Mouse (Mus musculus) kidney, postnatal 36 days (tissue): ENCODE results near the gene Atp8b3.

ENCODE experiments used
- DNase-seq, 2 experiments: peaks; one replicate each; pipeline ENCODE4 v3.0.0; 2021 to 2022; ENCODE audit warnings: mixed read lengths in 2 of 2

Atp8b3 gene

DNA sequence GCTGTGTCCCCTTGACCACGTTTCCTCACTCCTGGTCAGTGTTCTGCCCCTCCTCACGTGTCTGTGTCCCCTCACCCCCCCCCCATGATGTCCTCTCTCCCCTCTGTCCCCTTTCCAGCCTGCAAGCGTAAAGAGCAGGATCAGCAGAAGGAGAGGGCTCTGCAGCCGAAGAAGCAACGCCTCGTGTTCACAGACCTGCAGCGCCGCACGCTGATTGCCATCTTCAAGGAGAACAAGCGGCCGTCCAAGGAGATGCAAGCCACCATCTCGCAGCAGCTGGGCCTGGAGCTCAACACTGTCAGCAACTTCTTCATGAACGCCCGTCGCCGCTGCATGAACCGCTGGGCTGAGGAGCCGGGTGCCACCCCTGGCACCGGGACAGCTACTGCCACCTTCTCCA is 25.2 kb downstream of the Atp8b3 start:
- no peak for DNase-seq

DNA sequence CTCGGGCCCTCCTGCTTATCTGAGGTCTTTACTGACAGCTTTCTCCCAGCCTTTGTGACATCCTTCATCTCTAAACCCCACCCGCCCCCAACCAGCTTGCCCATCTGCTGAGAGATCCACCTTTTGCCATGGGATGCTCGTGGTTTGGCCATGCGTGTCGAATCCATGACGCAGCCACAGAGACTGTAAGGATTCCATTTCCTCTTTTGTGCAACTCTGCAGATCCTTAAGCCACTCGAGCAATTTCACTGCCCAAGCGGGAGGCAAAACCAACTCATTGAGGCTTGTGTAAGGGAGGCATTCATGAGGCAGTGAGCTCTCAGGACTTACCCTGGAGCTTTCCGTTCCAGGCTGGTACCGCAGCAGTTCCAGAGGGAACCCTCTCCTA is 28.7 kb downstream of the Atp8b3 start:
- no peak for DNase-seq

DNA sequence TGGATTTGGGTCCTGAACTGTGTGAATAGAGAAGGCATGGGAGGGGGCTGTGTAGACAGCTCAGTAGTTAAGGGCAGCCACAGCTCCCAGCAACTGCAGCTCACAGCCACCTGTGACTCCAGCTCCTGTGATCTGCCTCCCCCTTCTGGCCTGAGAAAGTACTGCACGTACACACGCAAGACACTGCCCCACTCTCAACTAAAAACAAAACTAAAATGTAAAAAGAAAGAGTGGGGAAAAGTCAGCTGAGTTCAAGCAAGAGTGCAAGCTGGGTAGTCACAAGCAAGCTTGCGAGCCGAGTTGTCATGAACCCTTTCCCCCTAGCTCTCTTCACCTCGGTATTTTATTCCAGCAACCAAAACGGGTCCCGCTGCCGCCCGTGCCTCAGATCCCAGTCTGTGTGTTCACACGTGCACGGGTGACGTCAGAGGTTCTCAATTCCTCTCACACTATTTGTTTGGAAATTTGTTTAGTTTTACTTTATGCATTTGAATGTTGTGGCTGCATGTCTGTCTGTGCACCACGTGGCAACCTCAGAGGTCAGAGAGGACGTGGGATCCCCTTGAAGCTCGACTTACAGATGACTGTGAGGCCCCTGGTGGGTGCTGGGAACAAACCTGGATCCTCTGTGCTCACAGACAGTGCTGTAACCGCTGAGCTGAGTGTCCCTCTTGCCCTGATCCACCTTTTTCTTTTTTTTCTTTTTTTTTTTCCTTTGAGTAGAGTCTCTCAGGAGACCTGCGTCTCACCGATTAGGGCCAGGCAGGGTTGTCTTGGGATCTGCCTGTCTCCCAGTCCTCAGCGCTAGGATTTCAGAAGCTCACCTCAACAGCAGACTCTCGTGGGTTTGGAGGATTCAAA is 29.3 kb downstream of the Atp8b3 start:
- DNase-seq, result peak; percentile 74 to 95

GRCm38 (mm10) chr10:80506222-80506621 is 32.7 kb downstream of the Atp8b3 start:
- DNase-seq, result peak; percentile 62 to 87

- DNase-seq, result no peak
Observed at GRCm38 (mm10) chr10:80504724-80505123, 34.2 kb downstream of the Atp8b3 start.

DNA sequence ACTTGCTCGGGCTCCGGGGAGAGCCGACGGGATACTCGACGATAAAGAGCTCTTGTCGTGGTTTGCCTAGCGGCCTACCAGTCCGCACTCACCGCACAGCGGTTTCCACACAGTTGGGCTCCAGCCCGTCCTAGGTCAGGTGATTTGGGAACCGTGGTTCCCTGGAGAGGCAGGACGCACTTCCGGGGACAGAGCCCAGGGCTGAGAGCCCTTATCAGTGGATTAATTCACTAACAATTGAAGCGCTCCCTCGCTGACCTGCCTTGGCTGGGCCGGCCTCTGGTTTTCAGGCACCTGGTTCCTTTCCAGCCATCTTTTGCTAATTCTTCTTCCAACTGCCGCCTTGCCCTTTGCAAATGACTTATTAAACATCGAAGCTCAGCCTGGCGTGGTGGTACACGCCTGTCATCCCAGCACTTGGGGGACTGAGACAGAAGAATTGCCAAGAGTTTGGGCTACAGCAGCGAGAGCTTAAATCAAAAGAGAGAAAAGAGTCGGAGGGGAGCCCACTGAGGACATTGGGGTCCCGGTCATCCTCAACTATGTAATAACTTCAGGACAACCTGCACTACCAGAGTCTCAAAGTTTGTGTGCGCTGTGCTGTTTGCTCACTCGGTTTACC is 35.2 kb downstream of the Atp8b3 start:
- peak in 1 of 2 experiments; percentile 19 for DNase-seq

GRCm38 (mm10) chr10:80502819-80503314 is 36.1 kb downstream of the Atp8b3 start:
- DNase-seq, result no peak

DNA sequence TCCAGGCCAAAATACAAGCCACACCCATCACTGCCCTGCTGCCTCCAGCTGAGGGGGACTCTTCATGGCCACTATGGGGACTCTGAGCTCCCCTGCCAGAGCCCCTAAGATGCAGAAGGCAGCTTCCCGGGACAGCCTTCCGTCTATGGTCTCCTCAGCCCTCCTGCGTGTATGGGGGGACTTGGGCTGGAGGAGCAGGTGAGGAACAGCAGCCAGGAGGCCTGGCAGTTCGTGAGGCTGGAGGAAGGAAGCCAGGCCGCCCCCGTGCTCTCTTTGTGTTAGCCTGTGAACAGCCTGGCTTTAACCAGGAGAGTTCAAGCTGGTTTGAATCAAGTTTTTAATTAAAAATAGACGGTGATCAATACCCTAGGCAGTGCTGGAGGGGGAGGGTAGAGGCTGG is 36.6 kb downstream of the Atp8b3 start:
- DNase-seq, result no peak

- no peak for DNase-seq
Observed at GRCm38 (mm10) chr10:80496421-80496820, 42.5 kb downstream of the Atp8b3 start.

GRCm38 (mm10) chr10:80495901-80496300 is 43.0 kb downstream of the Atp8b3 start:
- DNase-seq, result peak in 1 of 2 experiments; percentile 27

GRCm38 (mm10) chr10:80494732-80495131 is 44.2 kb downstream of the Atp8b3 start, which contains the start of gene Onecut3:
Gene Onecut3, plus strand, starts transcription at chr10:80494835.
- DNase-seq, result peak; percentile 45 to 75

DNA sequence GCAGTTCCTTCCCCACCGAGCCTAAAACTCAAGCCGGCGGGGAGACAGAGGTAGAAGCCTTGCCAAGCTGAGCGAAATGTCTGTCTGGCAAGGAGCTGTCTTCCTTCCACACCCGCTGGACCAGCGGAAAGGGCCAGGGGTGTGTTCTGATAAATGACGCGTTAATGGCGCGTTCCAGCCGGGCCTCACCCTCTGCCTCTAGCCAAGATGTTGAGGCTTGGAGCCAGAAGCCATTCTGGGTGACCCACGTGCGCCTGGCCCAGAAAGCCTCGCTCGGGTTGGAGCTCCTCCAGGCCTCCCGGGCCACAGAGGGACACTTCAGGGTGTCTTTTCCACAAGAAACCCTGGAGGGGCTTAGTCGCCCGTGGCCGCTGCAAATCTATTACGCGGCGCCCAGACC is 48.9 kb downstream of the Atp8b3 start:
- peak; percentile 68 to 76 for DNase-seq

DNA sequence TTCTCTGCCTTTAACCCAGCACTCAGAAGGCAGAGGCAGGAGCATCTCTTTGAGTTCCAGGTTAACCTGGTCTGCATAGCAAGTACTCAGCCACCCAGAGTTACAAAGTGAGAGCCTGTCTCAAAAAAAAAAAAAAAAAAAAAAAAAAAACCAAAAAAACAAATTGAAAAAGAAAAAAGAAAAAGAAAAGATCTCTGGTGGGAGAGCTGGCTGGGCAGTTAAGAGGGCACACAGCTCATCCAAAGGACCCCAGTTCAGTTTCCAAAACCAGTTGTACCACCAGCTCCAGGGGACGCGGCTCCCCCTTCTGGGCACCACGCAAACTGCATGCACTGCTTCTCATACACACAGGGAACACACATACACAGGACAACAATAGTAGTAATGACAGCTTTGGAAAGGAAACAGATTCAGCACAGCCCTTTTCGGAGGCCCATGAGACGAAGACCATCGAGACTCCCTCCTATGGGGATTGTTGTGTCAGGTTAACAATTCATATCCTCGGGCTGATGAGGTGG is 52.0 kb downstream of the Atp8b3 start:
- DNase-seq, result peak in 1 of 2 experiments; percentile 54

GRCm38 (mm10) chr10:80481002-80481401 is 57.9 kb downstream of the Atp8b3 start:
- DNase-seq, result no peak

DNA sequence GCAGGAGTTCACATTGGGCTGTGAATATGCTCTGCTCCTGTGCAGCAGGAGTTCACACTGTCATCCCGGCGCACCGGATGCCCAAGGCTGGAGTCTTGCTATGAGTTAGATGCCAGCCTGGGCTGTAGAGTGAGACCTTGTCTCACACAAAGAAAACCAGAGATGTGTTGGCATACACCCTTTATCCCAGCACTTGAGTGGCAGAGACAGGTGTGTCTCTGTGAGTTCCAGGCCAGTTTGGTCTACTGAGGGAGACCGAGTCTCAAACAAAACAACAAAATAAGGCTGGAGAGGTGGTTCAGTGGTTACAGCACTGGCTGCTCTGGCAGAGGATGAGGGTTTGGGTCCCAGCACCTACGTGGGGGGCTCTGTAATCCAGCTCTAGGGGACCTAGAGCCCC is 60.4 kb downstream of the Atp8b3 start:
- no peak for DNase-seq

- peak; percentile 86 to 94 for DNase-seq
Observed at GRCm38 (mm10) chr10:80475290-80475959, 63.5 kb downstream of the Atp8b3 start.
